Mouse (Mus musculus): ENCODE results near the gene Oaz1. TPM values are rescaled to one million over a fixed set of nuclear protein-coding genes. Genes with fewer than 3 reads are reported as not detected.
A peak's percentile ranks its signal among the peaks of the same experiment; 100 is the strongest.
"Not testable (repeated sequence)": the region's sequence is repeated elsewhere in the genome, so short reads cannot be mapped to it uniquely, and the experiment has no call there.

The Oaz1 gene
- total and polyA plus RNA-seq, 3 experiments: 228 to 1,655 (median 444) TPM

DNA sequence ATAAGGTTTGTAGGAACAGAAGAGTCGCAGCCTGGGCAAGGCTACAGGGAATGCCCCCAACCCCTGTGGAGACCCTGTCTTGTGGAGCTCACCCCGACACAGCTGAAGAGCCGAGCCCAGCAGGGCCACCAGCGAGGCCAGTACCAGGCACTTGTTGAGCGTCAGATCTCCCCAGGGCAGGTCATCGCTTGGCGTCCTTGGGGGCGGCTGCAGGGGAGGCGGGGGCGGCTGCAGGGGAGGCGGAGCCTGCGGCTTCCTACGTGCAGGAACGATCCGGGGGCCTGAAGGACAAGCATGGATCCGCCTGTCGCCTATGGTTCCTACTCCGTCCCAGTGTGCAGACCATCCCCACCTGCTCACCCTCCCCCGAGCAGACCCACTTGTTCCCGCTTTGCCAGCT lies 16.4 kb upstream of the Oaz1 start:
- Histone ChIP-seq H3K36me3 (replicated peaks) (peaks cover 31% of the 10 kb centered on the region), H3K4me3 (ENCODE audit: low read depth, low read length) (peak overlapping the region; percentile 55; the same call in 1 of the 2 replicates), H3K9me3 (replicated peaks) (peaks cover 25% of the 10 kb centered on the region), H3K4me1 (ENCODE audit: insufficient read depth, low read depth, low read length) (peaks cover 40% of the 10 kb centered on the region), H3K27me3 (ENCODE audit: insufficient read depth, low read length) (peaks cover 40% of the 10 kb centered on the region)
- ATAC-seq (ENCODE audit: extremely low read depth, insufficient number of reproducible peaks, low FRiP score, poor library complexity, severe bottlenecking) (no peak), DNase-seq (ENCODE audit: low spot score) (no peak)
- TF ChIP-seq TAL1 (conservative IDR thresholded peaks at IDR 0.05; ENCODE audit: low read depth, low read length) (no peak), CTCF (IDR thresholded peaks at IDR 0.05; ENCODE audit: low read depth, low read length) (no peak), GATA2 (IDR thresholded peaks at IDR 0.05; ENCODE audit: borderline replicate concordance, low read depth, low read length) (no peak), GATA1 (IDR thresholded peaks at IDR 0.05; ENCODE audit: borderline replicate concordance, low read length) (no peak), POLR2AphosphoS5 (IDR thresholded peaks at IDR 0.05; ENCODE audit: insufficient replicate concordance, low read depth, low read length) (no peak)

DNA sequence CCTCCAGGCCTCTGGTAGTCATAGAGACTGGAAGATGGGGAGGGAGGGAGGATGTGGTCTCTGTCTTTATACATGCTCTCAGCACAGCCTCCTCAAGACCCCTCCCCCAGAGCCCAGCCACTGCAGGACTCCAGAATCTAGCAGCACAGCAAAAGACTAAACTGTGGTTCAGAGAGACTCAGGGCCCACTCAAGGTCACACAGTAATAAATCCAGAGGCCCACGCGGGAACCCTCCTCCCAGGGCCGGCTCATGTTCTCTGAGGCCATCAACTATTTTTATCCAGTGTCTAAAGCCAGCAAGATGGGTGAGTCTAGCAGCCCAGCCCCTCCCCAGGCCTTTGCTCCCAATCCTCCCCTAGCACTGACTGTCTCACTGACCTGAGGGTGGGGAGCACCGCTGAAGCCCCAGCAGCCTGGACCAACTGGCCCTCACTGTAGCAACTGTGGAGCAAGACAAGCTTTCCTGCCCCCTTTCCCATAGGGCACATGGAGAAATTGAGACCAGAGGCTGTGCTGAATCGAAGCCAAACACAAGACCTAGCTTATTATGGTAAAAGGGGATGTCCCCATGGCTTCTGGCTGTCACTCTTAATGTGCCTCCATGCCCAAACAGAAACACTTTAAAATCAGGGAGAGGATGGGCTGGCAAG lies 13.9 kb upstream of the Oaz1 start:
- no peak for TF ChIP-seq GATA2 (IDR thresholded peaks at IDR 0.05; ENCODE audit: borderline replicate concordance, low read depth, low read length)
- no peak for TF ChIP-seq POLR2AphosphoS5 (IDR thresholded peaks at IDR 0.05; ENCODE audit: insufficient replicate concordance, low read depth, low read length)
- TF ChIP-seq TAL1 (conservative IDR thresholded peaks at IDR 0.05; ENCODE audit: low read depth, low read length): no peak
- no peak for TF ChIP-seq CTCF (IDR thresholded peaks at IDR 0.05; ENCODE audit: low read depth, low read length)
- no peak for TF ChIP-seq GATA1 (IDR thresholded peaks at IDR 0.05; ENCODE audit: borderline replicate concordance, low read length)
- peaks cover 40% of the 10 kb centered on the region for H3K27me3 ChIP-seq (ENCODE audit: insufficient read depth, low read length)

DNA sequence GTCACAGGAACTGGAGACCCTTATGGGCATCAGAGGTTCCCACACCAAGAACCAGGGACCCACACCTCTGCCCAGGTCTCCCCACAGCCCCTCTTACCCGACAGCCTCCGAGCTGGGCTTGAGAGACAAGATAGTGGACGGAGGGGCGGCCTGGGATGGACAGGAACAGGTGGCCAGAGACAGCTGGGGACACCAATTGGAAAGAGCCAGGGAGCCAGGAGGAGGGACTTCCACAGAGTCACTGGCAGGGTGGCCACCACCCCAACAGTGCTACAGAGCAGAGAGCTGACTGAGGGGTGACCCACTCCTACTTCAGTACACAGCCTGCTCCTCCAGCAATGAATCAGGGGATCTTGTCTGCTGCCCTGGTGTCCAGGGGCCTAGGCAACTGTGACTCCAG lies 13.1 kb upstream of the Oaz1 start, which contains the start of gene Jsrp1:
Gene Jsrp1 (minus strand): TSS at position 133 of the 400 bp plus-strand sequence.
- DNase-seq (ENCODE audit: low spot score) (no peak), ATAC-seq (ENCODE audit: extremely low read depth, insufficient number of reproducible peaks, low FRiP score, poor library complexity, severe bottlenecking) (no peak)
- Histone ChIP-seq H3K4me3 (ENCODE audit: low read depth, low read length) (no peak within 1 kb of the TSS), H3K4me1 (ENCODE audit: insufficient read depth, low read depth, low read length) (peaks cover 24% of the 10 kb centered on the region), H3K36me3 (replicated peaks) (peaks cover 1% of the 10 kb centered on the region), H3K27me3 (ENCODE audit: insufficient read depth, low read length) (peaks cover 36% of the 10 kb centered on the region), H3K9me3 (replicated peaks) (peaks cover 11% of the 10 kb centered on the region)
- TF ChIP-seq GATA1 (IDR thresholded peaks at IDR 0.05; ENCODE audit: borderline replicate concordance, low read length) (no peak), GATA2 (IDR thresholded peaks at IDR 0.05; ENCODE audit: borderline replicate concordance, low read depth, low read length) (no peak), TAL1 (conservative IDR thresholded peaks at IDR 0.05; ENCODE audit: low read depth, low read length) (no peak), CTCF (IDR thresholded peaks at IDR 0.05; ENCODE audit: low read depth, low read length) (no peak), POLR2AphosphoS5 (IDR thresholded peaks at IDR 0.05; ENCODE audit: insufficient replicate concordance, low read depth, low read length) (no peak)

More for the DNA sequence above, 13.9 kb upstream of the Oaz1 start:
- peaks cover 11% of the 10 kb centered on the region for H3K9me3 ChIP-seq (replicated peaks)
- H3K4me1 ChIP-seq (ENCODE audit: insufficient read depth, low read depth, low read length): peaks cover 26% of the 10 kb centered on the region
- H3K4me3 ChIP-seq (ENCODE audit: low read depth, low read length): no peak overlapping the region
- ATAC-seq (ENCODE audit: extremely low read depth, insufficient number of reproducible peaks, low FRiP score, poor library complexity, severe bottlenecking) (no peak), DNase-seq (ENCODE audit: low spot score) (no peak)
- peaks cover 8% of the 10 kb centered on the region for H3K36me3 ChIP-seq (replicated peaks)

DNA sequence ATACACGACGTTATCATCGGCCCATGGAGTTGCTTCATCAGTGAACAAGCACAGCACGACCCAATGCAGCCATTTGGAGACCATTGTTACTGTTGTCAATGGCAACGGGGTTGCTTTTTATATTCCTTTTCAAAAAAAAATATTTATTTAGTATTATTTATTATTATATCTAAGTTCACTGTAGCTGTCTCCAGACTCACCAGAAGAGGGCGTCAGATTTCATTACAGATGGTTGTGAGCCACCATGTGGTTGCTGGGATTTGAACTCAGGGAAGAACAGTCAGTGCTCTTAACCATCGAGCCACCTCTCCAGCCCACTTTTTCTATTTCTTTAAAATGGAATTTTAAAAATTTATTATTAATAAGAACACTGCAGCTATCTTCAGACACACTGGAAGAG lies 11.7 kb upstream of the Oaz1 start:
- H3K27me3 ChIP-seq (ENCODE audit: insufficient read depth, low read length): peaks cover 25% of the 10 kb centered on the region
- H3K4me3 ChIP-seq (ENCODE audit: low read depth, low read length): no peak overlapping the region
- H3K9me3 ChIP-seq (replicated peaks): peaks cover 11% of the 10 kb centered on the region
- peaks cover 26% of the 10 kb centered on the region for H3K4me1 ChIP-seq (ENCODE audit: insufficient read depth, low read depth, low read length)
- no peak for ATAC-seq (ENCODE audit: extremely low read depth, insufficient number of reproducible peaks, low FRiP score, poor library complexity, severe bottlenecking)
- no peak for DNase-seq (ENCODE audit: low spot score)
- no peaks in the 10 kb centered on the region for H3K36me3 ChIP-seq (replicated peaks)
- TF ChIP-seq GATA2 (IDR thresholded peaks at IDR 0.05; ENCODE audit: borderline replicate concordance, low read depth, low read length) (no peak), TAL1 (conservative IDR thresholded peaks at IDR 0.05; ENCODE audit: low read depth, low read length) (no peak), CTCF (IDR thresholded peaks at IDR 0.05; ENCODE audit: low read depth, low read length) (no peak)

DNA sequence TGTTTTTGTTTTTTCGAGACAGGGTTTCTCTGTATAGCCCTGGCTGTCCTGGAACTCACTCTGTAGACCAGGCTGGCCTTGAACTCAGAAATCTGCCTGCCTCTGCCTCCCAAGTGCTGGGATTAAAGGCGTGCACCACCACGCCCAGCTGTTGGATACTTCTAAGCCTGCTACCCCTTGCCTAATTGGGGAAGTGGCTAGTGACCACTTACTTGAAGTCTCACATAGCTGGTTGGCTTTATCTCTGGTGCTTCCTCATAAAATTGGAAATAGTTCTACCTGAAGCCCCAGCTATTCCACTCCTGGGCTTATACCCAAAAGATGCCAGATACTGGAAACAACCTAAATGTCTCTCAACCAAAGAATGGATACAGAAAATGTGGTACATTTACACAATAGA lies 10.2 kb upstream of the Oaz1 start:
- Histone ChIP-seq H3K9me3 (replicated peaks) (peaks cover 11% of the 10 kb centered on the region), H3K27me3 (ENCODE audit: insufficient read depth, low read length) (peaks cover 16% of the 10 kb centered on the region), H3K4me1 (ENCODE audit: insufficient read depth, low read depth, low read length) (peaks cover 19% of the 10 kb centered on the region)
- DNase-seq (ENCODE audit: low spot score); ATAC-seq (ENCODE audit: extremely low read depth, insufficient number of reproducible peaks, low FRiP score, poor library complexity, severe bottlenecking); H3K4me3 ChIP-seq (ENCODE audit: low read depth, low read length); H3K36me3 ChIP-seq (replicated peaks): not testable (repeated sequence)

DNA sequence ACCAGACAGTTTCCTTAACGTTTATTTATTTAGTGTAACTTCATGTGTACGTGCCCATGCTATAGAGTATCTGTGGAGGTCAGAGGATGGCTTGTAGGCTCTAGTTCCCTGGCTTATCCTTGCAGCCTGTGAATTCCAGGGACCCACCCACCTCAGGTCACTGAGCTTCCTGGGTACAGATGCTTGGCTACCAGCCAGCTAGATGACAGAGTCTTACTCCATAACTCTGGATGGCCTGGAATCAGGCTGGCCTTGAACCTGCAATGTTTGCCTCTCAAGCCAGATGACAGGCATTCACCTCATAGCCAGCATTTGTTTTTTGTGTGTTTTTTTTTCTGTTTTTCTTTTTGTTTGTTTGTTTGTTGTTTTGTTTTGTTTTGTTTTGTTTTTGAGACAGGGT lies 9.3 kb upstream of the Oaz1 start:
- peaks cover 20% of the 10 kb centered on the region for H3K4me1 ChIP-seq (ENCODE audit: insufficient read depth, low read depth, low read length)
- DNase-seq (ENCODE audit: low spot score) (no peak), ATAC-seq (ENCODE audit: extremely low read depth, insufficient number of reproducible peaks, low FRiP score, poor library complexity, severe bottlenecking) (no peak)
- H3K27me3 ChIP-seq (ENCODE audit: insufficient read depth, low read length): peaks cover 14% of the 10 kb centered on the region
- no peak overlapping the region for H3K4me3 ChIP-seq (ENCODE audit: low read depth, low read length)
- H3K9me3 ChIP-seq (replicated peaks): peaks cover 11% of the 10 kb centered on the region
- no peaks in the 10 kb centered on the region for H3K36me3 ChIP-seq (replicated peaks)
- TF ChIP-seq TAL1 (conservative IDR thresholded peaks at IDR 0.05; ENCODE audit: low read depth, low read length): no peak
- no peak for TF ChIP-seq POLR2AphosphoS5 (IDR thresholded peaks at IDR 0.05; ENCODE audit: insufficient replicate concordance, low read depth, low read length)
- TF ChIP-seq CTCF (IDR thresholded peaks at IDR 0.05; ENCODE audit: low read depth, low read length): no peak
- TF ChIP-seq GATA1 (IDR thresholded peaks at IDR 0.05; ENCODE audit: borderline replicate concordance, low read length): no peak
- TF ChIP-seq GATA2 (IDR thresholded peaks at IDR 0.05; ENCODE audit: borderline replicate concordance, low read depth, low read length): no peak

DNA sequence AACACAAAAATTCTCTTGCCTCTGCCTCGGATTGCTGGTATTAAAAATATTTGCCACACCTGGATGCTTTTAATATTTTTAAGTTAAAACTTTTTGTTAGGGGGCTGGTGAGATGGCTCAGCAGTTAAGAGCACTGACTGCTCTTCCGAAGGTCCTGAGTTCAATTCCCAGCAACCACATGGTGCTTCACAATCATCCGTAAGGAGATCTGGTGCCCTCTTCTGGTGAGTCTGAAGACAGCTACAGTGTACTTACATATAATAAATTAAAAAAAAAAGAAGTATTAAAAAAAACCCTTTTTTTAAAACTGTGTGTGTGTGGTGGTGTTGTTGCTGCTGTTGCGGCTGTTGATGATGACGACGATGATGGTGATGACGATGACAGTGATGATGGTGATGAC lies 8.5 kb upstream of the Oaz1 start:
- H3K4me3 ChIP-seq (ENCODE audit: low read depth, low read length); ATAC-seq (ENCODE audit: extremely low read depth, insufficient number of reproducible peaks, low FRiP score, poor library complexity, severe bottlenecking): not testable (repeated sequence)
- H3K4me1 ChIP-seq (ENCODE audit: insufficient read depth, low read depth, low read length): peaks cover 25% of the 10 kb centered on the region

More for the DNA sequence above, 8.5 kb upstream of the Oaz1 start:
- not testable (repeated sequence) for DNase-seq (ENCODE audit: low spot score); H3K27me3 ChIP-seq (ENCODE audit: insufficient read depth, low read length); H3K36me3 ChIP-seq (replicated peaks)
- H3K9me3 ChIP-seq (replicated peaks): peaks cover 11% of the 10 kb centered on the region
